Mouse (Mus musculus) bone marrow macrophage, adult 2 months (primary cell): ENCODE data around the gene Hoxd4.
A peak's percentile ranks its signal among the peaks of the same experiment; 100 is the strongest.

ENCODE experiments used
- CTCF ChIP-seq: IDR thresholded peaks from 2 replicates; pipeline ENCODE4 v1.5.1; 2012; ENCODE audit warnings: low read depth, mild to moderate bottlenecking, low read length, moderate library complexity
- POLR2A ChIP-seq: IDR thresholded peaks from 2 replicates; pipeline ENCODE4 v1.6.1; 2012; ENCODE audit warnings: mild to moderate bottlenecking, low read depth, low read length, borderline replicate concordance

- TF ChIP-seq CTCF (peak; percentile 31; the same call in 1 of the 2 replicates), POLR2A (no peak)
Measured at GRCm38 (mm10) chr2:74672481-74673362, 39.0 kb upstream of the Hoxd4 start.
